Mouse (Mus musculus): ENCODE results near the gene Tas2r121. TPM values are rescaled to one million over a fixed set of nuclear protein-coding genes. Genes with fewer than 3 reads are reported as not detected.
"Not testable (repeated sequence)": the region's sequence is repeated elsewhere in the genome, so short reads cannot be mapped to it uniquely, and the experiment has no call there.

Tas2r121 gene
- polyA plus RNA-seq (2012; ENCODE audit: insufficient read depth, low replicate concordance): not detected in 2 replicates

GRCm38 (mm10) chr6:132700907-132701306, at the start of gene Tas2r121:
Tas2r121 (minus strand) TSS chr6:132701007.
- no peaks in the 10 kb centered on the region for H3K27me3 ChIP-seq (replicated peaks)
- TF ChIP-seq FLI1 (IDR thresholded peaks at IDR 0.05; ENCODE audit: low read length) (no peak), GATA1 (IDR thresholded peaks at IDR 0.05; ENCODE audit: borderline replicate concordance, low read length) (no peak)
- H3K4me1 ChIP-seq: no peaks in the 10 kb centered on the region
- H3K4me3 ChIP-seq (replicated peaks): no peak within 1 kb of the TSS
- H3K36me3 ChIP-seq (replicated peaks; ENCODE audit: low read length): no peaks in the 10 kb centered on the region
- H3K9me3 ChIP-seq: no peaks in the 10 kb centered on the region

GRCm38 (mm10) chr6:132750206-132750605, 49.4 kb upstream of the Tas2r121 start:
- Histone ChIP-seq H3K4me3 (replicated peaks) (no peak overlapping the region), H3K27me3 (replicated peaks) (no peaks in the 10 kb centered on the region), H3K36me3 (replicated peaks; ENCODE audit: low read length) (no peaks in the 10 kb centered on the region), H3K4me1 (no peaks in the 10 kb centered on the region), H3K9me3 (peaks cover 4% of the 10 kb centered on the region; the same call in 1 of the 2 replicates)
- TF ChIP-seq GATA1 (IDR thresholded peaks at IDR 0.05; ENCODE audit: borderline replicate concordance, low read length) (no peak), FLI1 (IDR thresholded peaks at IDR 0.05; ENCODE audit: low read length) (no peak)

GRCm38 (mm10) chr6:132737935-132738334, 37.1 kb upstream of the Tas2r121 start, which contains the start of gene Tas2r115:
Tas2r115 (minus strand) TSS chr6:132738035.
- Histone ChIP-seq H3K36me3 (replicated peaks; ENCODE audit: low read length) (no peaks in the 10 kb centered on the region), H3K4me3 (replicated peaks) (no peak within 1 kb of the TSS), H3K9me3 (peaks cover 6% of the 10 kb centered on the region; the same call in 1 of the 2 replicates), H3K27me3 (replicated peaks) (no peaks in the 10 kb centered on the region), H3K4me1 (no peaks in the 10 kb centered on the region)
- TF ChIP-seq FLI1 (IDR thresholded peaks at IDR 0.05; ENCODE audit: low read length): no peak
- TF ChIP-seq GATA1 (IDR thresholded peaks at IDR 0.05; ENCODE audit: borderline replicate concordance, low read length): no peak

- Histone ChIP-seq H3K4me1 (no peaks in the 10 kb centered on the region), H3K9me3 (peaks cover 4% of the 10 kb centered on the region; the same call in 1 of the 2 replicates), H3K36me3 (replicated peaks; ENCODE audit: low read length) (no peaks in the 10 kb centered on the region), H3K4me3 (replicated peaks) (no peak within 1 kb of the TSS), H3K27me3 (replicated peaks) (no peaks in the 10 kb centered on the region)
- no peak for TF ChIP-seq FLI1 (IDR thresholded peaks at IDR 0.05; ENCODE audit: low read length)
- no peak for TF ChIP-seq GATA1 (IDR thresholded peaks at IDR 0.05; ENCODE audit: borderline replicate concordance, low read length)
These were observed 11.0 kb upstream of the Tas2r121 start, which contains the start of gene Tas2r122 for GRCm38 (mm10) chr6:132711828-132712227. Tas2r122 (minus strand) TSS chr6:132711928.

GRCm38 (mm10) chr6:132691596-132691995, 9.2 kb downstream of the Tas2r121 start:
- not testable (repeated sequence) for H3K36me3 ChIP-seq (replicated peaks; ENCODE audit: low read length); H3K4me1 ChIP-seq; H3K9me3 ChIP-seq; H3K27me3 ChIP-seq (replicated peaks); H3K4me3 ChIP-seq (replicated peaks)

GRCm38 (mm10) chr6:132656653-132657052, 44.2 kb downstream of the Tas2r121 start, which contains the start of gene Tas2r120:
Tas2r120 (plus strand) TSS chr6:132656953.
- Histone ChIP-seq H3K9me3 (peaks cover 4% of the 10 kb centered on the region; the same call in 1 of the 2 replicates), H3K4me1 (no peaks in the 10 kb centered on the region), H3K36me3 (replicated peaks; ENCODE audit: low read length) (no peaks in the 10 kb centered on the region), H3K27me3 (replicated peaks) (no peaks in the 10 kb centered on the region), H3K4me3 (replicated peaks) (no peak within 1 kb of the TSS)
- TF ChIP-seq FLI1 (IDR thresholded peaks at IDR 0.05; ENCODE audit: low read length): no peak
- no peak for TF ChIP-seq GATA1 (IDR thresholded peaks at IDR 0.05; ENCODE audit: borderline replicate concordance, low read length)

GRCm38 (mm10) chr6:132651426-132651825, 49.4 kb downstream of the Tas2r121 start, which contains the start of gene A630073D07Rik:
A630073D07Rik (minus strand) TSS chr6:132651526.
- Histone ChIP-seq H3K27me3 (replicated peaks) (no peaks in the 10 kb centered on the region), H3K36me3 (replicated peaks; ENCODE audit: low read length) (no peaks in the 10 kb centered on the region), H3K4me3 (replicated peaks) (no peak within 1 kb of the TSS), H3K4me1 (no peaks in the 10 kb centered on the region), H3K9me3 (no peaks in the 10 kb centered on the region)
- TF ChIP-seq FLI1 (IDR thresholded peaks at IDR 0.05; ENCODE audit: low read length) (no peak), GATA1 (IDR thresholded peaks at IDR 0.05; ENCODE audit: borderline replicate concordance, low read length) (no peak)

Other genes starting within 250 kb of the Tas2r121 start
- gene Prh1, start 131.2 kb downstream of the Tas2r121 start, polyA plus RNA-seq (2012; ENCODE audit: insufficient read depth, low replicate concordance): not detected in 2 replicates
- gene Prp2, start 105.1 kb downstream of the Tas2r121 start, polyA plus RNA-seq (2012; ENCODE audit: insufficient read depth, low replicate concordance): not detected in 2 replicates
- gene A630073D07Rik, start 49.5 kb downstream of the Tas2r121 start, polyA plus RNA-seq (2012; ENCODE audit: insufficient read depth, low replicate concordance): not detected in 2 replicates
- gene Tas2r120, start 44.1 kb downstream of the Tas2r121 start, polyA plus RNA-seq (2012; ENCODE audit: insufficient read depth, low replicate concordance): not detected in 2 replicates
- gene Tas2r122, start 10.9 kb upstream of the Tas2r121 start, polyA plus RNA-seq (2012; ENCODE audit: insufficient read depth, low replicate concordance): not detected in 2 replicates
- not detected in 2 replicates for gene Tas2r115, start 37.0 kb upstream of the Tas2r121 start, polyA plus RNA-seq (2012; ENCODE audit: insufficient read depth, low replicate concordance)
- not detected in 2 replicates for gene Tas2r124, start 53.7 kb upstream of the Tas2r121 start, polyA plus RNA-seq (2012; ENCODE audit: insufficient read depth, low replicate concordance)
- gene Tas2r102, start 61.1 kb upstream of the Tas2r121 start, polyA plus RNA-seq (2012; ENCODE audit: insufficient read depth, low replicate concordance): not detected in 2 replicates
- gene Tas2r136, start 77.2 kb upstream of the Tas2r121 start, polyA plus RNA-seq (2012; ENCODE audit: insufficient read depth, low replicate concordance): not detected in 2 replicates
- not detected in 2 replicates for gene Tas2r117, start 101.8 kb upstream of the Tas2r121 start, polyA plus RNA-seq (2012; ENCODE audit: insufficient read depth, low replicate concordance)
- gene Tas2r123, start 146.1 kb upstream of the Tas2r121 start, polyA plus RNA-seq (2012; ENCODE audit: insufficient read depth, low replicate concordance): not detected in 2 replicates
- gene Tas2r116, start 154.4 kb upstream of the Tas2r121 start, polyA plus RNA-seq (2012; ENCODE audit: insufficient read depth, low replicate concordance): not detected in 2 replicates
- gene Tas2r110, start 167.0 kb upstream of the Tas2r121 start, polyA plus RNA-seq (2012; ENCODE audit: insufficient read depth, low replicate concordance): not detected in 2 replicates
- gene Tas2r113, start 192.0 kb upstream of the Tas2r121 start, polyA plus RNA-seq (2012; ENCODE audit: insufficient read depth, low replicate concordance): not detected in 2 replicates
- not detected in 2 replicates for gene Tas2r125, start 208.6 kb upstream of the Tas2r121 start, polyA plus RNA-seq (2012; ENCODE audit: insufficient read depth, low replicate concordance)